Mouse (Mus musculus): Measurements from ENCODE around the gene Tcp11l1. TPM values are rescaled to one million over a fixed set of nuclear protein-coding genes. Genes with fewer than 3 reads are reported as not detected.

Tcp11l1 gene
- polyA plus RNA-seq, 1 experiment from 2014 or later = 52.7 TPM

DNA sequence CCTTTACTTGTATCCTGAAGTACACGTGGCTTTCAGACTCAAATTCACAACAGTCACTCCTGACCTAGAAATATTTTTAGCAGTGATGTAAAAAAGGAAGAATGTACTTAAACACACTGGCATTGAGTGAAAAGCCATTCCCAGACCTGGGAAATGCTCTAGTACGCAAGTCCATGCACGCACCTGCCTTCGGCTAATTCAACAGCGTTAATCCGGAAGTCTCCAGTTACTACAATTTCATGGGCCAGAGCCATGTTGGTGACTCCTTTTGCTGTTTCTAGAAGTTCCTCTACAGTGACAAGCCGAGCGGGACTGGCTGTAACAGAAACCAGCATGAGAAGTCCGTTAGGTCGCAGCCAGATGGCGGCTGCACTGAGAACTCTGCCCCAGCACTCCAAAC is 12.3 kb downstream of the Tcp11l1 start:
- Histone ChIP-seq H3K4me3 (ENCODE audit: low read depth, low read length) (no peak overlapping the region), H3K36me3 (ENCODE audit: control insufficient read depth, insufficient read depth, low read length) (peaks cover 15% of the 10 kb centered on the region), H3K27ac (ENCODE audit: low read depth, low read length) (no peak overlapping the region), H3K9me3 (replicated peaks; ENCODE audit: control insufficient read depth, low read length) (no peaks in the 10 kb centered on the region), H3K27me3 (replicated peaks; ENCODE audit: control insufficient read depth, insufficient read depth, low read length) (no peaks in the 10 kb centered on the region), H3K9ac (ENCODE audit: low read length) (no peak overlapping the region), H3K4me2 (ENCODE audit: low read length) (no peak overlapping the region), H3K4me1 (ENCODE audit: control insufficient read depth, insufficient read depth, low read length) (no peaks in the 10 kb centered on the region)
- DNase-seq (ENCODE audit: low spot score) = no peak
- 92% methylated on average over 11 of the region's 11 CpGs for WGBS
- ATAC-seq = no peak

- H3K9ac ChIP-seq (ENCODE audit: low read length) = no peak overlapping the region
- 57% methylated on average over 2 of the region's 2 CpGs for WGBS
- H3K36me3 ChIP-seq (ENCODE audit: control insufficient read depth, insufficient read depth, low read length) = peaks cover 10% of the 10 kb centered on the region
- H3K27ac ChIP-seq (ENCODE audit: low read depth, low read length) = no peak overlapping the region
- H3K4me1 ChIP-seq (ENCODE audit: control insufficient read depth, insufficient read depth, low read length) = no peaks in the 10 kb centered on the region
- H3K27me3 ChIP-seq (replicated peaks; ENCODE audit: control insufficient read depth, insufficient read depth, low read length) = no peaks in the 10 kb centered on the region
- ATAC-seq = no peak
- no peak overlapping the region for H3K4me2 ChIP-seq (ENCODE audit: low read length)
- H3K4me3 ChIP-seq (ENCODE audit: low read depth, low read length) = no peak overlapping the region
- no peaks in the 10 kb centered on the region for H3K9me3 ChIP-seq (replicated peaks; ENCODE audit: control insufficient read depth, low read length)
- no peak for DNase-seq (ENCODE audit: low spot score)
These were observed 19.4 kb downstream of the Tcp11l1 start for GRCm38 (mm10) chr2:104692551-104692950.

DNA sequence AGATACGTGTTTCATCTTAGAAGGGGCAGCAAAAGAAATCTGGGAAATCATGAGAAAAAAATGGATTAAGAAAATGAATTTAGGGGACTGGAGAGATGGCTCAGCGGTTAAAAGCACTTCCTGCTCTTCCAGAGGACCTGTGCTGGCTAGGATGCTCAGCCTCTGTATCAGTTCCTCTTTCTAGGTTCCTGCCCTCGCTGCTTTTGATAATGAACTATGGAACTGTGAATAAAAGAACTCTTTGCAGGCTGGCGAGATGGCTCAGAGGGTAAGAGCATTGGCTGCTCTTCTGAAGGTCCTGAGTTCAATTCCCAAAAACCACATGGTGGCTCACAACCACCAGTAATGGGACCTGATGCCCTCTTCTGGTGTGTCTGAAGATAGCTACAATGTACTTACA is 21.2 kb downstream of the Tcp11l1 start:
- H3K9me3 ChIP-seq (replicated peaks; ENCODE audit: control insufficient read depth, low read length) = no peaks in the 10 kb centered on the region
- H3K36me3 ChIP-seq (ENCODE audit: control insufficient read depth, insufficient read depth, low read length) = peaks cover 6% of the 10 kb centered on the region; the same call in 1 of the 2 replicates
- no peaks in the 10 kb centered on the region for H3K27me3 ChIP-seq (replicated peaks; ENCODE audit: control insufficient read depth, insufficient read depth, low read length)
- H3K4me3 ChIP-seq (ENCODE audit: low read depth, low read length) = no peak overlapping the region
- no peak overlapping the region for H3K27ac ChIP-seq (ENCODE audit: low read depth, low read length)
- ATAC-seq (no peak), DNase-seq (ENCODE audit: low spot score) (no peak)
- no peak overlapping the region for H3K4me2 ChIP-seq (ENCODE audit: low read length)
- H3K9ac ChIP-seq (ENCODE audit: low read length) = no peak overlapping the region
- WGBS = 74% methylated on average over 4 of the region's 4 CpGs
- H3K4me1 ChIP-seq (ENCODE audit: control insufficient read depth, insufficient read depth, low read length) = no peaks in the 10 kb centered on the region

DNA sequence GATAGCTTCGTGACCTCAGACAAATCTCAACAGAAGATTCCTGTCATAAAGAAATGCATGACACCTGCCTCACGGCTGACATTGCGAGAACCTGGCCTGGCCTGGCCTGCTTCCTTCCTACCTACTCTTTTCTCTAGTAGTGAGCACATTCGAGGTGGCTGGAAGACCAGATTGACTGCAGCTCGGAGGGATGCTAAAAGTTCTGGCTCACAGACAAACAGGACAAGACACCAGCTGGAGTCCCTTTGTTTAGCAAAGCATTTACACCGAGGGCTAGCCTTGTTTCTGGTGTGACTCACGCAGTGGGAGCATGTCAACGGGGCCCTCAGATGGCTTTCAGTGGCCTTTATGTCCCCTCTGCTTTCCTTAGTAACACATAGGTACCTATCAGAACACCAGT is 23.2 kb downstream of the Tcp11l1 start:
- no peak for DNase-seq (ENCODE audit: low spot score)
- 80% methylated on average over 8 of the region's 8 CpGs for WGBS

DNA sequence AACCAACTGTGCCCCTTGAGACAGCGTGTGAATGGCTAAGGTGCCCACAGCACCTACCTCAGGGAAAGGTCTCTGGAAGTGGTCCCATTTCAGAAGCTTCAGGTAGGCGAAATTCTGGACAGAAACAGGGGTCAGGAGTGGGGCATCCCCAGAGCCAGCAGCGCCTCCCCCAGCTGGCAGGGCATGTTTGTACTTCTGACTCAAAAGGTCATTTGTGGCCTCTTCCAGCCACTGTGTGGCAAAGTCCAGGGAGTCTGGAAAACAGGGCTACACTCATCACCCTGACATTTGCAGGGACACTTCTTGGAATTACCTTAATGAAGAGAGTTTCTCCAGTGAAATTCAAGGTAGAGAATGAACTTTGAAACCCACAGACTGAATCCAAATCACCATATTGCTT is 23.6 kb downstream of the Tcp11l1 start:
- DNase-seq (ENCODE audit: low spot score) (no peak), ATAC-seq (no peak)
- WGBS = 86% methylated on average over 3 of the region's 3 CpGs
- Histone ChIP-seq H3K4me3 (ENCODE audit: low read depth, low read length) (no peak overlapping the region), H3K4me1 (ENCODE audit: control insufficient read depth, insufficient read depth, low read length) (no peaks in the 10 kb centered on the region), H3K9me3 (replicated peaks; ENCODE audit: control insufficient read depth, low read length) (no peaks in the 10 kb centered on the region), H3K9ac (ENCODE audit: low read length) (no peak overlapping the region), H3K36me3 (ENCODE audit: control insufficient read depth, insufficient read depth, low read length) (peaks cover 15% of the 10 kb centered on the region), H3K27me3 (replicated peaks; ENCODE audit: control insufficient read depth, insufficient read depth, low read length) (no peaks in the 10 kb centered on the region), H3K4me2 (ENCODE audit: low read length) (no peak overlapping the region), H3K27ac (ENCODE audit: low read depth, low read length) (no peak overlapping the region)

More for the DNA sequence above, 23.2 kb downstream of the Tcp11l1 start:
- H3K36me3 ChIP-seq (ENCODE audit: control insufficient read depth, insufficient read depth, low read length) = peaks cover 11% of the 10 kb centered on the region
- ATAC-seq = no peak
- no peak overlapping the region for H3K9ac ChIP-seq (ENCODE audit: low read length)
- no peak overlapping the region for H3K27ac ChIP-seq (ENCODE audit: low read depth, low read length)
- H3K9me3 ChIP-seq (replicated peaks; ENCODE audit: control insufficient read depth, low read length) = no peaks in the 10 kb centered on the region
- H3K4me3 ChIP-seq (ENCODE audit: low read depth, low read length) = no peak overlapping the region
- no peaks in the 10 kb centered on the region for H3K27me3 ChIP-seq (replicated peaks; ENCODE audit: control insufficient read depth, insufficient read depth, low read length)
- H3K4me1 ChIP-seq (ENCODE audit: control insufficient read depth, insufficient read depth, low read length) = no peaks in the 10 kb centered on the region
- no peak overlapping the region for H3K4me2 ChIP-seq (ENCODE audit: low read length)

- Histone ChIP-seq H3K9me3 (replicated peaks; ENCODE audit: control insufficient read depth, low read length) (no peaks in the 10 kb centered on the region), H3K4me3 (ENCODE audit: low read depth, low read length) (no peak overlapping the region), H3K36me3 (ENCODE audit: control insufficient read depth, insufficient read depth, low read length) (peaks cover 25% of the 10 kb centered on the region), H3K27me3 (replicated peaks; ENCODE audit: control insufficient read depth, insufficient read depth, low read length) (no peaks in the 10 kb centered on the region), H3K27ac (ENCODE audit: low read depth, low read length) (no peak overlapping the region), H3K9ac (ENCODE audit: low read length) (no peak overlapping the region), H3K4me2 (ENCODE audit: low read length) (no peak overlapping the region), H3K4me1 (ENCODE audit: control insufficient read depth, insufficient read depth, low read length) (no peaks in the 10 kb centered on the region)
- DNase-seq (ENCODE audit: low spot score) = no peak
- no peak for ATAC-seq
- WGBS = 58% methylated on average over 3 of the region's 3 CpGs
These were observed 24.7 kb downstream of the Tcp11l1 start for GRCm38 (mm10) chr2:104687261-104687660.

GRCm38 (mm10) chr2:104685418-104685817 is 26.6 kb downstream of the Tcp11l1 start:
- no peaks in the 10 kb centered on the region for H3K27me3 ChIP-seq (replicated peaks; ENCODE audit: control insufficient read depth, insufficient read depth, low read length)
- DNase-seq (ENCODE audit: low spot score) = peak; percentile 89
- no peak overlapping the region for H3K9ac ChIP-seq (ENCODE audit: low read length)
- no peak overlapping the region for H3K4me2 ChIP-seq (ENCODE audit: low read length)
- H3K27ac ChIP-seq (ENCODE audit: low read depth, low read length) = no peak overlapping the region
- WGBS = 12% methylated on average over 13 of the region's 13 CpGs
- peaks cover 39% of the 10 kb centered on the region for H3K36me3 ChIP-seq (ENCODE audit: control insufficient read depth, insufficient read depth, low read length)
- H3K4me1 ChIP-seq (ENCODE audit: control insufficient read depth, insufficient read depth, low read length) = no peaks in the 10 kb centered on the region
- peak; percentile 93 for ATAC-seq
- H3K4me3 ChIP-seq (ENCODE audit: low read depth, low read length) = no peak overlapping the region
- no peaks in the 10 kb centered on the region for H3K9me3 ChIP-seq (replicated peaks; ENCODE audit: control insufficient read depth, low read length)

GRCm38 (mm10) chr2:104684771-104685170 is 27.2 kb downstream of the Tcp11l1 start:
- ATAC-seq (no peak), DNase-seq (ENCODE audit: low spot score) (no peak)
- Histone ChIP-seq H3K27me3 (replicated peaks; ENCODE audit: control insufficient read depth, insufficient read depth, low read length) (no peaks in the 10 kb centered on the region), H3K9me3 (replicated peaks; ENCODE audit: control insufficient read depth, low read length) (no peaks in the 10 kb centered on the region), H3K9ac (ENCODE audit: low read length) (no peak overlapping the region), H3K4me3 (ENCODE audit: low read depth, low read length) (no peak overlapping the region), H3K36me3 (ENCODE audit: control insufficient read depth, insufficient read depth, low read length) (peaks cover 40% of the 10 kb centered on the region), H3K27ac (ENCODE audit: low read depth, low read length) (no peak overlapping the region), H3K4me2 (ENCODE audit: low read length) (no peak overlapping the region), H3K4me1 (ENCODE audit: control insufficient read depth, insufficient read depth, low read length) (no peaks in the 10 kb centered on the region)
- WGBS = 96% methylated on average over 4 of the region's 4 CpGs

GRCm38 (mm10) chr2:104677326-104677725 is 34.6 kb downstream of the Tcp11l1 start:
- Histone ChIP-seq H3K4me1 (ENCODE audit: control insufficient read depth, insufficient read depth, low read length) (no peaks in the 10 kb centered on the region), H3K4me3 (ENCODE audit: low read depth, low read length) (no peak overlapping the region), H3K9me3 (replicated peaks; ENCODE audit: control insufficient read depth, low read length) (no peaks in the 10 kb centered on the region), H3K4me2 (ENCODE audit: low read length) (no peak overlapping the region), H3K27ac (ENCODE audit: low read depth, low read length) (no peak overlapping the region), H3K9ac (ENCODE audit: low read length) (no peak overlapping the region), H3K36me3 (ENCODE audit: control insufficient read depth, insufficient read depth, low read length) (peaks cover 31% of the 10 kb centered on the region), H3K27me3 (replicated peaks; ENCODE audit: control insufficient read depth, insufficient read depth, low read length) (no peaks in the 10 kb centered on the region)
- DNase-seq (ENCODE audit: low spot score) (no peak), ATAC-seq (no peak)
- WGBS = 83% methylated on average over 3 of the region's 3 CpGs

Data from forebrain, embryonic 14.5 days (tissue).